Mouse (Mus musculus): ENCODE measurements around the gene Cab39l. TPM values are rescaled to one million over a fixed set of nuclear protein-coding genes. Genes with fewer than 3 reads are reported as not detected.
"Not testable (repeated sequence)": the region's sequence is repeated elsewhere in the genome, so short reads cannot be mapped to it uniquely, and the experiment has no call there.

Gene Cab39l
- polyA plus RNA-seq, 1 experiment from 2014 or later, result 44.9 TPM

GRCm38 (mm10) chr14:59594988-59595387, 154.2 kb downstream of the Cab39l start:
- H3K27me3 ChIP-seq (replicated peaks; ENCODE audit: low read depth, poor library complexity, severe bottlenecking), result no peaks in the 10 kb centered on the region
- DNase-seq (ENCODE audit: low spot score), result no peak
- H3K36me3 ChIP-seq (replicated peaks), result peaks cover 23% of the 10 kb centered on the region
- H3K4me1 ChIP-seq, result peaks cover 14% of the 10 kb centered on the region
- H3K9me3 ChIP-seq, result no peaks in the 10 kb centered on the region
- no peak overlapping the region for H3K27ac ChIP-seq (replicated peaks)
- H3K4me3 ChIP-seq, result no peak overlapping the region
- 93% methylated on average over 3 of the region's 3 CpGs for WGBS

GRCm38 (mm10) chr14:59597398-59598259, 156.9 kb downstream of the Cab39l start, which contains the start of gene Cdadc1:
Cdadc1 (minus strand) TSS chr14:59597959.
- under 1% methylated on average over 48 of the region's 48 CpGs for WGBS
- H3K36me3 ChIP-seq (replicated peaks), result peaks cover 8% of the 10 kb centered on the region; the same call in 1 of the 2 replicates
- H3K9me3 ChIP-seq, result no peaks in the 10 kb centered on the region
- peak within 1 kb of the TSS; percentile 84 for H3K27ac ChIP-seq (replicated peaks)
- DNase-seq (ENCODE audit: low spot score), result peak; percentile 94
- peaks cover 14% of the 10 kb centered on the region for H3K4me1 ChIP-seq
- peak within 1 kb of the TSS; percentile 95 for H3K4me3 ChIP-seq
- no peaks in the 10 kb centered on the region for H3K27me3 ChIP-seq (replicated peaks; ENCODE audit: low read depth, poor library complexity, severe bottlenecking)

GRCm38 (mm10) chr14:59598260-59598627, 157.5 kb downstream of the Cab39l start:
- no peaks in the 10 kb centered on the region for H3K9me3 ChIP-seq
- H3K4me1 ChIP-seq, result peaks cover 14% of the 10 kb centered on the region
- H3K27me3 ChIP-seq (replicated peaks; ENCODE audit: low read depth, poor library complexity, severe bottlenecking), result no peaks in the 10 kb centered on the region
- H3K4me3 ChIP-seq, result peak overlapping the region; percentile 95
- peaks cover 8% of the 10 kb centered on the region; the same call in 1 of the 2 replicates for H3K36me3 ChIP-seq (replicated peaks)
- peak overlapping the region; percentile 84 for H3K27ac ChIP-seq (replicated peaks)
- DNase-seq (ENCODE audit: low spot score), result no peak
- WGBS, result 3% methylated on average over 8 of the region's 8 CpGs

GRCm38 (mm10) chr14:59604002-59604645, 163.4 kb downstream of the Cab39l start:
- Histone ChIP-seq H3K27ac (replicated peaks) (no peak overlapping the region), H3K4me3 (no peak overlapping the region), H3K27me3 (replicated peaks; ENCODE audit: low read depth, poor library complexity, severe bottlenecking) (no peaks in the 10 kb centered on the region; the same call in 1 of the 2 replicates), H3K9me3 (no peaks in the 10 kb centered on the region), H3K36me3 (replicated peaks) (no peaks in the 10 kb centered on the region), H3K4me1 (peaks cover 17% of the 10 kb centered on the region)
- 72% methylated on average over 5 of the region's 5 CpGs for WGBS
- DNase-seq (ENCODE audit: low spot score), result peak; percentile 24

- Histone ChIP-seq H3K27me3 (replicated peaks; ENCODE audit: low read depth, poor library complexity, severe bottlenecking) (no peaks in the 10 kb centered on the region; the same call in 1 of the 2 replicates), H3K9me3 (no peaks in the 10 kb centered on the region), H3K4me1 (peaks cover 17% of the 10 kb centered on the region), H3K27ac (replicated peaks) (no peak overlapping the region), H3K36me3 (replicated peaks) (no peaks in the 10 kb centered on the region), H3K4me3 (no peak overlapping the region)
- DNase-seq (ENCODE audit: low spot score), result peak; percentile 78
- WGBS, result 19% methylated on average over 5 of the region's 5 CpGs
Observed at GRCm38 (mm10) chr14:59605671-59606353, 165.0 kb downstream of the Cab39l start.

GRCm38 (mm10) chr14:59607021-59607420, 166.2 kb downstream of the Cab39l start:
- Histone ChIP-seq H3K36me3 (replicated peaks) (no peaks in the 10 kb centered on the region), H3K27me3 (replicated peaks; ENCODE audit: low read depth, poor library complexity, severe bottlenecking) (no peaks in the 10 kb centered on the region; the same call in 1 of the 2 replicates), H3K9me3 (no peaks in the 10 kb centered on the region), H3K4me3 (no peak overlapping the region), H3K4me1 (peaks cover 17% of the 10 kb centered on the region), H3K27ac (replicated peaks) (no peak overlapping the region; the same call in 1 of the 2 replicates)
- no peak for DNase-seq (ENCODE audit: low spot score)
- 32% methylated on average over 3 of the region's 3 CpGs for WGBS

- H3K36me3 ChIP-seq (replicated peaks), result no peaks in the 10 kb centered on the region
- peaks cover 6% of the 10 kb centered on the region for H3K4me1 ChIP-seq
- H3K4me3 ChIP-seq, result no peak overlapping the region
- H3K9me3 ChIP-seq, result no peaks in the 10 kb centered on the region
- peak; percentile 69 for DNase-seq (ENCODE audit: low spot score)
- 54% methylated on average over 14 of the region's 14 CpGs for WGBS
- H3K27me3 ChIP-seq (replicated peaks; ENCODE audit: low read depth, poor library complexity, severe bottlenecking), result peaks cover 7% of the 10 kb centered on the region
- no peak overlapping the region for H3K27ac ChIP-seq (replicated peaks)
Observed at GRCm38 (mm10) chr14:59612920-59613625, 172.3 kb downstream of the Cab39l start.

- H3K4me3 ChIP-seq; DNase-seq (ENCODE audit: low spot score); H3K27ac ChIP-seq (replicated peaks); H3K9me3 ChIP-seq; H3K36me3 ChIP-seq (replicated peaks); H3K4me1 ChIP-seq: not testable (repeated sequence)
- WGBS, result 76% methylated on average over 3 of the region's 3 CpGs
- H3K27me3 ChIP-seq (replicated peaks; ENCODE audit: low read depth, poor library complexity, severe bottlenecking), result peaks cover 10% of the 10 kb centered on the region
Observed at GRCm38 (mm10) chr14:59614149-59614548, 173.4 kb downstream of the Cab39l start.

- no peak overlapping the region for H3K27ac ChIP-seq (replicated peaks)
- H3K4me3 ChIP-seq, result no peak overlapping the region
- no peaks in the 10 kb centered on the region for H3K9me3 ChIP-seq
- DNase-seq (ENCODE audit: low spot score), result no peak
- no peaks in the 10 kb centered on the region for H3K36me3 ChIP-seq (replicated peaks)
- WGBS, result 56% methylated on average over 7 of the region's 7 CpGs
- peaks cover 20% of the 10 kb centered on the region for H3K27me3 ChIP-seq (replicated peaks; ENCODE audit: low read depth, poor library complexity, severe bottlenecking)
- H3K4me1 ChIP-seq, result peaks cover 5% of the 10 kb centered on the region
Observed at GRCm38 (mm10) chr14:59616802-59617201, 176.0 kb downstream of the Cab39l start.

- WGBS, result 18% methylated on average over 9 of the region's 9 CpGs
- Histone ChIP-seq H3K9me3 (no peaks in the 10 kb centered on the region), H3K27ac (replicated peaks) (no peak overlapping the region; the same call in 1 of the 2 replicates), H3K36me3 (replicated peaks) (peaks cover 2% of the 10 kb centered on the region), H3K4me1 (peaks cover 44% of the 10 kb centered on the region), H3K4me3 (peak overlapping the region; percentile 82; the same call in 1 of the 2 replicates), H3K27me3 (replicated peaks; ENCODE audit: low read depth, poor library complexity, severe bottlenecking) (peaks cover 68% of the 10 kb centered on the region)
- DNase-seq (ENCODE audit: low spot score), result no peak
Observed at GRCm38 (mm10) chr14:59624326-59624885, 183.6 kb downstream of the Cab39l start.

GRCm38 (mm10) chr14:59625158-59625805, 184.5 kb downstream of the Cab39l start, which contains the start of gene Shisa2:
Shisa2 (plus strand) TSS chr14:59625308.
- Histone ChIP-seq H3K9me3 (no peaks in the 10 kb centered on the region), H3K4me3 (peak within 1 kb of the TSS; percentile 82), H3K4me1 (peaks cover 50% of the 10 kb centered on the region), H3K27ac (replicated peaks) (peak within 1 kb of the TSS; percentile 92), H3K36me3 (replicated peaks) (peaks cover 11% of the 10 kb centered on the region), H3K27me3 (replicated peaks; ENCODE audit: low read depth, poor library complexity, severe bottlenecking) (peaks cover 71% of the 10 kb centered on the region)
- peak; percentile 92 for DNase-seq (ENCODE audit: low spot score)
- under 1% methylated on average over 65 of the region's 65 CpGs for WGBS
